Comparison of ENCODE assay signal across 13 mouse cellular contexts in the genomic region with DNA sequence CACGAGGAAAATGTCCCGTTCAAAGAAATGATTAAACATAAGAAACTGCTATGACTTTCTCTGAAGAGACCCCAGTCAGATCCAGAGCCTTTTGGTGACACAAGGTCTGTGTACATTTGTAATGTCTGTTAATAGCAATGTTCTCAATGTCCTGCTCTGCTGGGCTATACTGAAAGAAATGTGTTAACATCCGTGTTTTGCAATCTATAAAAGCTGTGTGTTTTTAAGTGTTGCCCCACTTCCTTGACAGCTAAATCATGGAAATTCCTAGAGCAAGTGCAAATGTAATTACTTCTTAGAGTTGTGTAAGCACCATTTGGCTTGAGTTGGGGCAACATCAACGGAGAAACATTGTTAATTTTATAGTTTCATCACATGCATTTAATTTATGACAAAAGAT.
"Had no signal": no experiment of that assay in that cellular context is flagged by ENCODE, and none has a peak within 500 bp of the region (broad histone marks: within the 10 kb centered on the region; RNA-seq: fewer than 3 reads in every experiment).

No protein-coding gene starts in this region.

- ATAC-seq: midbrain, embryonic 16.5 days had no signal

- DNase-seq: lung, adult 2 months; lung, postnatal 10 days; lung, postnatal 4 days; midbrain, embryonic 14.5 days; retina, postnatal 1 day; right cerebral cortex, adult 18-20 months; right cerebral cortex, postnatal 25 days; right cerebral cortex, postnatal 4 days; spleen, adult 18-20 months; thymus, adult 18-20 months; thymus, postnatal 14 days; thymus, postnatal 36 days had no signal
